Mouse (Mus musculus) midbrain, embryonic 15.5 days (tissue): Measurements from ENCODE around the gene Gm3448. TPM values are rescaled to one million over a fixed set of nuclear protein-coding genes. Genes with fewer than 3 reads are reported as not detected.

ENCODE experiments used
- polyA plus RNA-seq: library from polyadenylated mRNA; unstranded; fragments of >200 nt; fragmentation: Nextera tagmentation; extraction: Ambion mirVana; gene quantifications from 2 replicates; pipeline ENCODE4 v1.2.1, GENCODE M21; 2015

Gm3448 gene
- polyA plus RNA-seq, 1 experiment from 2014 or later: 5.0 TPM

Other genes starting within 250 kb of the Gm3448 start
- gene Wdr27, start 98.4 kb downstream of the Gm3448 start, polyA plus RNA-seq: 8.2 and 9.0 TPM in 2 replicates
- 21.1 and 21.9 TPM in 2 replicates for gene 1600012H06Rik, start 98.4 kb downstream of the Gm3448 start, polyA plus RNA-seq
- gene Phf10, start 80.3 kb downstream of the Gm3448 start, polyA plus RNA-seq: 15.9 and 16.0 TPM in 2 replicates
- gene 9030025P20Rik, start 63.1 kb downstream of the Gm3448 start, polyA plus RNA-seq: 8.3 and 9.6 TPM in 2 replicates
- 1.6 TPM in 1 of 2 replicates, not detected in the other for gene Gm3417, start 62.7 kb downstream of the Gm3448 start, polyA plus RNA-seq
- 9.9 and 10.5 TPM in 2 replicates for gene Gm3435, start 31.4 kb downstream of the Gm3448 start, polyA plus RNA-seq
- 85.6 and 91.8 TPM in 2 replicates for gene Ermard, start 329 bp downstream of the Gm3448 start, polyA plus RNA-seq
- gene Tcte3, start within 50 bp of the Gm3448 start, polyA plus RNA-seq: 0.53 TPM in 1 of 2 replicates, not detected in the other